Comparison of ENCODE assay signal across 24 mouse cellular contexts in genomic region chr5:115847166-115847565, GRCm38 (mm10). TPM values are rescaled to one million over a fixed set of nuclear protein-coding genes. Genes with fewer than 3 reads are reported as not detected.
DNase-seq lines count a peak whose midpoint lies in the region; ATAC-seq and TF ChIP-seq lines count a peak whose summit lies in the region.
"Had no signal": no experiment of that assay in that cellular context is flagged by ENCODE, and none has a peak within 500 bp of the region (broad histone marks: within the 10 kb centered on the region; RNA-seq: fewer than 3 reads in every experiment).

No protein-coding gene starts in this region.

- H3K27me3 ChIP-seq in forebrain, embryonic 15.5 days: no peaks in the 10 kb centered on the region
- H3K27me3 ChIP-seq in forebrain, embryonic 11.5 days (ENCODE audit: control insufficient read depth, insufficient read depth, low read length): no peaks in the 10 kb centered on the region
- no peaks in the 10 kb centered on the region for H3K27me3 ChIP-seq in lung, embryonic 14.5 days (ENCODE audit: insufficient read depth, low read length)
- H3K27me3 ChIP-seq: CH12.LX; intestine, embryonic 15.5 days; neural tube, embryonic 12.5 days had no signal

- TF ChIP-seq CTCF in lung, embryonic 14.5 days (IDR thresholded peaks at IDR 0.05; ENCODE audit: low read depth): no peak

- no peak overlapping the region for H3K9ac ChIP-seq in forebrain, embryonic 15.5 days (replicated peaks)
- no peak overlapping the region for H3K9ac ChIP-seq in forebrain, embryonic 11.5 days (ENCODE audit: low read length)
- no peak overlapping the region for H3K9ac ChIP-seq in lung, embryonic 14.5 days
- H3K9ac ChIP-seq: intestine, embryonic 15.5 days had no signal

- no peak for DNase-seq in forebrain, embryonic 11.5 days (ENCODE audit: low spot score)
- DNase-seq in lung, embryonic 14.5 days: peak; percentile 17
- no peak for DNase-seq in lung, postnatal 4 days
- DNase-seq in ES-CJ7 (ENCODE audit: low read depth, low spot score): peak; percentile 50
- peak; percentile 39 for DNase-seq in fat pad, adult 2 months (ENCODE audit: extremely low read depth, low read depth, low spot score)
- DNase-seq in adrenal gland, adult 18-20 months (ENCODE audit: low spot score in 2 of 2): no peak
- no peak for DNase-seq in Muller cell, postnatal 12 days (ENCODE audit: inconsistent ontology term)
- DNase-seq: adrenal gland, postnatal 36 days; B cell, adult 2 months; cerebellum, adult 9-11 months; gastrocnemius, postnatal 10 days; heart, postnatal 4 days; kidney, adult 8-10 months; kidney, postnatal 10 days; midbrain, embryonic 14.5 days; retina, postnatal 1 day; right cerebral cortex, postnatal 25 days; spleen, adult 18-20 months had no signal

- no peak overlapping the region for H3K4me3 ChIP-seq in forebrain, embryonic 15.5 days
- H3K4me3 ChIP-seq in forebrain, embryonic 11.5 days (ENCODE audit: low read depth, low read length): no peak overlapping the region
- H3K4me3 ChIP-seq in lung, embryonic 14.5 days (ENCODE audit: low read depth, low read length): no peak overlapping the region
- H3K4me3 ChIP-seq: heart, embryonic 10.5 days; intestine, embryonic 15.5 days; neural tube, embryonic 12.5 days had no signal

- H3K36me3 ChIP-seq in forebrain, embryonic 15.5 days: no peaks in the 10 kb centered on the region
- peaks cover 4% of the 10 kb centered on the region for H3K36me3 ChIP-seq in forebrain, embryonic 11.5 days (ENCODE audit: control insufficient read depth, insufficient read depth, low read length)
- H3K36me3 ChIP-seq in lung, embryonic 14.5 days (ENCODE audit: insufficient read depth): peaks cover 38% of the 10 kb centered on the region

- 90% methylated on average over 8 of the region's 8 CpGs for WGBS in forebrain, embryonic 15.5 days
- 95% methylated on average over 8 of the region's 8 CpGs for WGBS in forebrain, embryonic 11.5 days
- WGBS in lung, embryonic 14.5 days: 77% methylated on average over 8 of the region's 8 CpGs

- 0 out of 2 replicates have a peak overlapping the region, but pooled peaks have one; percentile 4 for H3K4me2 ChIP-seq in forebrain, embryonic 15.5 days (replicated peaks)
- H3K4me2 ChIP-seq in forebrain, embryonic 11.5 days (ENCODE audit: low read depth, low read length, severe bottlenecking): no peak overlapping the region
- no peak overlapping the region for H3K4me2 ChIP-seq in lung, embryonic 14.5 days
- H3K4me2 ChIP-seq: intestine, embryonic 15.5 days had no signal

- H3K4me1 ChIP-seq in forebrain, embryonic 15.5 days: peaks cover 31% of the 10 kb centered on the region
- peaks cover 10% of the 10 kb centered on the region for H3K4me1 ChIP-seq in forebrain, embryonic 11.5 days (replicated peaks; ENCODE audit: control insufficient read depth, insufficient read depth, low read length)
- H3K4me1 ChIP-seq in lung, embryonic 14.5 days (ENCODE audit: insufficient read depth): peaks cover 13% of the 10 kb centered on the region; the same call in 1 of the 2 replicates

- no peak for ATAC-seq in forebrain, embryonic 15.5 days (replicated peaks)
- ATAC-seq in forebrain, embryonic 11.5 days (replicated peaks; ENCODE audit: low FRiP score): no peak
- ATAC-seq in lung, embryonic 14.5 days (ENCODE audit: insufficient read depth): no peak
- ATAC-seq: hindbrain, embryonic 16.5 days; intestine, embryonic 15.5 days had no signal

- H3K27ac ChIP-seq in forebrain, embryonic 15.5 days (replicated peaks): no peak overlapping the region
- no peak overlapping the region for H3K27ac ChIP-seq in forebrain, embryonic 11.5 days (ENCODE audit: low read depth, low read length)
- H3K27ac ChIP-seq in lung, embryonic 14.5 days (ENCODE audit: low read depth): no peak overlapping the region
- H3K27ac ChIP-seq: heart, embryonic 10.5 days; intestine, embryonic 15.5 days; neural tube, embryonic 12.5 days had no signal

- H3K9me3 ChIP-seq in forebrain, embryonic 15.5 days: no peaks in the 10 kb centered on the region
- H3K9me3 ChIP-seq in forebrain, embryonic 11.5 days (ENCODE audit: control insufficient read depth, low read length): no peaks in the 10 kb centered on the region
- no peaks in the 10 kb centered on the region for H3K9me3 ChIP-seq in lung, embryonic 14.5 days (ENCODE audit: low read depth, low read length)
- H3K9me3 ChIP-seq: heart, embryonic 10.5 days; intestine, embryonic 15.5 days; neural tube, embryonic 12.5 days had no signal

RNA-seq across cellular contexts. Expression of gene Cit, which starts 2.1 kb away (rescaled TPM):
- polyA plus RNA-seq in forebrain, embryonic 15.5 days (2015; fragmentation: Nextera tagmentation; extraction: Ambion mirVana): 17.2 and 20.3 TPM in 2 replicates
- 44.9 and 48.9 TPM in 2 replicates for polyA plus RNA-seq in forebrain, embryonic 11.5 days (2014; fragmentation: Nextera tagmentation; extraction: Ambion mirVana)
- polyA plus RNA-seq in lung, embryonic 14.5 days (2014; fragmentation: Nextera tagmentation; extraction: Ambion mirVana): 39.7 and 46.7 TPM in 2 replicates
- total RNA-seq in adrenal gland, adult 18-20 months (2021): 1 to 10 TPM; 2.7 to 3.3 TPM

Comparison
In these comparisons a context has a peak if more than half of its experiments do, and no peak if none do; other contexts are left out.
1. DNase-seq: peak in lung, embryonic 14.5 days (single experiment), ES-CJ7 (single experiment) and fat pad, adult 2 months (single experiment); none in forebrain, embryonic 11.5 days (single experiment), lung, postnatal 4 days (0 of 2), adrenal gland, adult 18-20 months (0 of 2) and Muller cell, postnatal 12 days (single experiment).